Mouse (Mus musculus) erythroblast, embryonic 14.5 days (primary cell): Measurements from ENCODE around the gene Nipbl. TPM values are rescaled to one million over a fixed set of nuclear protein-coding genes. Genes with fewer than 3 reads are reported as not detected.

Experiments
- H3K27me3 ChIP-seq: 2 replicates; pipeline ENCODE4 v1.6.1; 2012; ENCODE audit warnings: inconsistent platforms; ENCODE audit not compliant: control insufficient read depth
- H3K36me3 ChIP-seq: 2 replicates; pipeline ENCODE4 v1.6.1; 2012; ENCODE audit warnings: mild to moderate bottlenecking, inconsistent platforms; ENCODE audit not compliant: control insufficient read depth
- H3K4me1 ChIP-seq: 2 replicates; pipeline ENCODE4 v1.6.1; 2012; ENCODE audit warnings: inconsistent platforms; ENCODE audit not compliant: control insufficient read depth
- H3K4me3 ChIP-seq: replicated peaks from 2 replicates; pipeline ENCODE3; 2012; ENCODE audit warnings: moderate library complexity, mild to moderate bottlenecking, inconsistent platforms
- H3K9me3 ChIP-seq: 2 replicates; pipeline ENCODE4 v1.6.1; 2012; ENCODE audit warnings: low read length, inconsistent platforms, mixed read lengths; ENCODE audit not compliant: control insufficient read depth
- GATA1 ChIP-seq: IDR thresholded peaks from 2 replicates; pipeline ENCODE4 v1.6.1; 2012; ENCODE audit warnings: low read length, inconsistent platforms, mixed read lengths
- TAL1 ChIP-seq: IDR thresholded peaks from 3 replicates; pipeline ENCODE4 v1.6.1; 2012; ENCODE audit warnings: low read length, inconsistent platforms, mixed read lengths
- polyA plus RNA-seq: library from polyadenylated mRNA; stranded (reverse); fragments of >175 nt; gene quantifications from 2 replicates; pipeline ENCODE4 v1.2.3, GENCODE M21; 2012

Gene Nipbl
- polyA plus RNA-seq, 1 experiment: 0.48 TPM

DNA sequence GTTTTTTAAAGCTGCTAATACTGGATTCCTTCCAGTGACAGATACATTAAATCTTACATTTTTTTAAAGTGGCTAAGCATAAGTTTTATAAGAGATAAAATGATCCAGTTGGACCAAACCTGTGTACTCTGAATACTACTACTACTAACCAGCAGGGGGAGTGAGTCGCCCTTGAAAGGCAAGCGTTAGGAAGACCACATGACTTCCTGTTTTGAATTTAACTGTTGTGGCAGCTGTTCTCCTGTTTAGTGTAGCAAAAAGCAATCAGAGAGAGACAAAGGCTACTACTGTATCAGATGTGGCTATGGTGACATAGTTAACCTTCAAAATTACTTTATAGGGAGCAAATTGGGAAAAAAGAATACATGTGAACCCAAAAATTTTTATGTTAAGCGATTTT is 6.8 kb upstream of the Nipbl start:
- H3K36me3 ChIP-seq: peaks cover 5% of the 10 kb centered on the region
- no peak overlapping the region for H3K4me3 ChIP-seq
- peaks cover 26% of the 10 kb centered on the region for H3K4me1 ChIP-seq
- TF ChIP-seq TAL1: no peak
- no peak for TF ChIP-seq GATA1
- no peaks in the 10 kb centered on the region for H3K9me3 ChIP-seq
- H3K27me3 ChIP-seq: no peaks in the 10 kb centered on the region

DNA sequence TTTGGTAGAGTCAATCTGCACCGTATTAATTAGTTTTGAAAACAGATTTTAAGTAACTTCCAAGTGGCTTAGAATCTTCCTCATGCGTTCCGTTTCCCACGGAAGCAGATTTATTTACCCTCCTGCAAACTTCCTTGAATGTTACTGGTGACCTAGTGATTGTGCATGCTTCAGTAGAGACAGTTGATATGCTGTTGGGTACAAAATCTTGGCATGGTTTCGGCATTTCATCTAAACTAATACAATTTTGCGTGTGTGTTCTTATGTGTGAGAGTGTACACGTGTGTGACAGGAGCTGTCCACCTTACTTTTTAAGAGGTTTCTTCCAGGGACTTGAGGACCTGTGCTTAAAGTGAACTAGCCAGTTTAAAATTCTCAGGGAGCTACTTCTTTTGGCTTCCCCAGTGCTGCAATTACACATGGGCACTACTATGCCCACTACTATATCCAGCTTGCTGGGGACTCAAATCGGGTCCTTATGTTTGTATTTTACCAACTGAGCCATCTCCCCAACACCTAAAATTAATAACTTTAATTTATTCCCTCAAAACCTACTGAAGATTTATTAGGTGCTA is 3.0 kb upstream of the Nipbl start:
- Histone ChIP-seq H3K4me1 (peaks cover 32% of the 10 kb centered on the region), H3K36me3 (peaks cover 5% of the 10 kb centered on the region), H3K27me3 (no peaks in the 10 kb centered on the region), H3K9me3 (no peaks in the 10 kb centered on the region), H3K4me3 (peak overlapping the region; percentile 94)
- TF ChIP-seq TAL1: no peak
- no peak for TF ChIP-seq GATA1

DNA sequence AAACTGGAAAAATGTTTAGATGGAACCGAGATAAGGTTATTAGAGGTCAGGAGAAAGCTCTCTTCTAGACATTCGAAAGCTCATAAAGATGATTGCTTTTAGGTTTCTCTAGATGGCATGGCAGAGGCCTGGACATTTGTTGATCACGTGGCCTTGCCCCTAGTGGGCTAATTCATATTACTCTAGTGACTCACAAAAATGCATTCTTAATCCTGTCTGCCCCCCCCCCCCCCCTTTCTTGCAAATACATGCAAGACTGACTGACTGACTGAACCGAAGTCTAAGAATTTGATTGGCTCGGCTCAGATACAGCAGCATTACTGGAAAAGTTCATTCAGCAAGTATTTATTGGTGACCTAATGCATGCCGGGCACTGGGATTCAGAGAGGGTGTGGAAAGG is 2.2 kb upstream of the Nipbl start:
- peaks cover 5% of the 10 kb centered on the region for H3K36me3 ChIP-seq
- TF ChIP-seq GATA1 (no peak), TAL1 (no peak)
- no peaks in the 10 kb centered on the region for H3K9me3 ChIP-seq
- peak overlapping the region; percentile 94 for H3K4me3 ChIP-seq
- peaks cover 37% of the 10 kb centered on the region for H3K4me1 ChIP-seq
- no peaks in the 10 kb centered on the region for H3K27me3 ChIP-seq

DNA sequence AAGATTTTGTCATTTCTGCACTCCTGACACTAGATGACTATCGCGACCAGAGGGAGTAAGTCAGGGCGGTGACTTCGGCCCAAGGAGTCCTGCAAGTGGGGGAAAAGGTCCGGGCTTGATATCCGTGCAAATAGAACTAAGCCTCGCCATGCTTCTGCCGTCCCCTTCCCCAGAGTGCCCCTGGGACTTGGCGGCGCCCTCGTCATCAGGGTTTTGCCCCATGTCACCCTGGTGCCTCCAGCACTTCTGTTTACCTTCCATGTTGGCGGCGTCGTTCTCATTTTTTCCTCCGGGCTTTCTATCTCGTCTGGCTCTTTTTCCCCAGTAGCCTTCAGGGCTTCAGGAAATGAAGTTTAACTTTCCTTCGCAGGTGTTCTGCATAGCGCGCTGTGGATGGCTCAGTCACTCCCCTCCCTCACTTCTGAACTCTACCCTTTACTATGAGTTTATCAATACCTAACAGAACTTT is 1.7 kb upstream of the Nipbl start:
- no peaks in the 10 kb centered on the region for H3K27me3 ChIP-seq
- peaks cover 5% of the 10 kb centered on the region for H3K36me3 ChIP-seq
- TF ChIP-seq GATA1 (no peak), TAL1 (no peak)
- H3K4me3 ChIP-seq: peak overlapping the region; percentile 94
- H3K9me3 ChIP-seq: no peaks in the 10 kb centered on the region
- H3K4me1 ChIP-seq: peaks cover 37% of the 10 kb centered on the region

DNA sequence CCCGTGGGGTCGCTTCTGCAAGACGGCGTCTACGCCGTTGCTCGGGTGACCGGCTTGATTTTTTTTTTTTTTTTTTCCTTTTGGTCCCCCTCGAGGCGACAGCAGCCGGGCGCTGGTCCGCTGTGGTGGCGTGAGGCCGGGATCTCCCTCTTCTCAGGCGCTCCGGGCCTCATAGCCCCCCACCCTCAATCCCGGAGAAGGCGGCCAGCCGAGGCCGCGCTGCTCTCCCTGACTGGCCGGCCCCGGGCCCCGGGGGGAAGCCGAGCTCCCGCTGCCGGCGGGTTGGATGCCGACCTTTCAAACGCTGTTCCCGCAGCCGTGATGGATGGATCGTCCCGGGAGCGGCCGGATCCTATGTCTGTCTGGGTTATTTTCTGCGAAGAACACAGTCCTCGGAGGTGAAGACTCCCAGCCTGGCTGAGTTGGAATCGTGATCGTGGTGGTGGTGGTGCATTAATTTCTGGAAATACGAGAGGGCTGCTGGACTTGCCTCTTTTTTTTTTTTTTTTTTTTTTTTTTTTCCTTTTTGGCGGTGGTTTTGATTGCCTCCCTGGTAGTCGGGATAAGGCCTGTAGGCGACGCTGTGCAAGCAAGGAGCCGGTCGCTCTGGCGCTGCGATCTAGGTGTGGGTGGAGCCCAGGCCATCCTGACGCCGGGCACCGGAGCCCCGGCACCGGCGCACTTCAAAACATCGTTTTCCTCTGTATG is 781 bp upstream of the Nipbl start:
- H3K27me3 ChIP-seq: no peaks in the 10 kb centered on the region
- H3K4me3 ChIP-seq: peak overlapping the region; percentile 94
- no peaks in the 10 kb centered on the region for H3K9me3 ChIP-seq
- TF ChIP-seq TAL1 (no peak), GATA1 (no peak)
- peaks cover 5% of the 10 kb centered on the region for H3K36me3 ChIP-seq
- peaks cover 37% of the 10 kb centered on the region for H3K4me1 ChIP-seq

DNA sequence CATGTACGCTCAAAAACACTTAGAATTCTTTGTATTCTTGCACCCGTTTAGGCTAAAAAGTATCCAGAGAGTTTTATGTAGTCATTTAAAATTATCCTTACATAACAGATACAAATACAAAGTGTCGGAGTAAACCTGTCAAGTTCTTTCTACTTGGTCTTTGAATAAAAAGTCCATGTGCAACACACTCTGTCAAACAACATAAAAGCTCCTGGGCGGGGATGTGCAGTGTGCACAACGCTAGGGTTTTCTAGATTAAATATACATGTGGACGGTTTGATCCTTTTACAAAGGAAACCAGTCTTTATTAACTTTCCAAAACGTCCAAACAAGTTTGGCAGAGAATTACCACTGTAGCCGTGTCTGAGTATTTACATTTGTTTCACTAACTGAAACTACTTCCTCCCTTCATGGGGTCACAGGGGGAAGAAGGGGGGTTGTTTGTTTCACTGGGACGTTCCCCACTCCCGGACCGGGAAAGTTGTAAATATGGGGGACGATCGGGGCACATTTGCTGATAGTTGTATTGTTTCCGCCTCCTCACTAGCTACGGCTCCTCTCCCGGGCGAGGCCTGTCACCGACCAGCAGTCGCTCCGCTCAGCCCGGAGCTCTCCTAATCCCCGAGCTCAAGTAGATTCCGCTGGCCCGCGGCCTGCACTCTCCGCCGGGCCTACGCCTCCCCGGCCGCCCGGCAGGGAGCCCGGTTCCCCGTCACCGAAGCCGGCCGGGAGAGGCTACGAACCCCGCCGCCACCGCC is 916 bp downstream of the Nipbl start:
- H3K27me3 ChIP-seq: no peaks in the 10 kb centered on the region
- H3K4me3 ChIP-seq: peak overlapping the region; percentile 94
- no peak for TF ChIP-seq TAL1
- TF ChIP-seq GATA1: no peak
- no peaks in the 10 kb centered on the region for H3K9me3 ChIP-seq
- 0 out of 2 replicates have a peak, but pooled peaks cover 2% of the 10 kb centered on the region for H3K36me3 ChIP-seq
- peaks cover 37% of the 10 kb centered on the region for H3K4me1 ChIP-seq

DNA sequence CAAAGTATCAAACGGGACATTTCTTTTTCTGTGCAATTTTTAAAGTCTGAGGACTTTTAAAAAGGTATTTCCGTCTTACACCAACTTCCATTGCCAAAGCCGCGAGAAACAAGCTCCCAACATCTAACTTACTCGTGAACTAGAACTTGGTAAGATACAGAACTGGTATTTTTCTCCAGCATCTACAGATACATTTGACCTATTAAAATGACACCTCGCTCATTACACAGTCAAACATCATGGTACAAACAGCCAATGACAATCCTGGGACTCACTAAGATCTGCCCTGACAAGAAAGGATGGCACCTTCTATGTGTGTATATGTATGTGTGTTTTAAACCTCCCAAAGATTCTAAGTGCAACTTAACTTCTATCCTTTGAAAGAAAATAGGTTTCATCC is 1.5 kb downstream of the Nipbl start:
- Histone ChIP-seq H3K27me3 (no peaks in the 10 kb centered on the region), H3K36me3 (0 out of 2 replicates have a peak, but pooled peaks cover under 1% of the 10 kb centered on the region), H3K9me3 (no peaks in the 10 kb centered on the region), H3K4me1 (peaks cover 41% of the 10 kb centered on the region), H3K4me3 (peak overlapping the region; percentile 94)
- TF ChIP-seq TAL1: no peak
- no peak for TF ChIP-seq GATA1

DNA sequence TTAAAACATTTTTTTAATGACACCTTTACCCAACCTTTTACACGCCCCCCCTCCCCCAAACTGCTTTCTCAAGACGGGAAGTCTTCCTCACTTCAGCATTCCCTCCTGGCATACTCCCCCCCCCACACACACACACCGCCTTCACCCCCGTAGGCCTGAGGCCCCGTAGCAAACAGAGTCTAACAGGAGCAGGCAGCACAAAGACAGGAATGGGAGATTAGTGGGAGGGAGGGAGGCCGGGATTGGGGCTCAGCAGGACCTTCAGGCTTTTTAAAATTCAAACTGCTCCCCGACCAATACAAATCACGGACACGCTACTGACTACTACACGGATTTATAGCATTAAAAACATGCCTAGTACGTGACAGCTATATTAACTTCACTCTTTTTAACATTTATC is 2.1 kb downstream of the Nipbl start:
- Histone ChIP-seq H3K4me1 (peaks cover 35% of the 10 kb centered on the region), H3K4me3 (peak overlapping the region; percentile 94), H3K36me3 (no peaks in the 10 kb centered on the region), H3K9me3 (no peaks in the 10 kb centered on the region), H3K27me3 (no peaks in the 10 kb centered on the region)
- TF ChIP-seq GATA1 (no peak), TAL1 (no peak)

DNA sequence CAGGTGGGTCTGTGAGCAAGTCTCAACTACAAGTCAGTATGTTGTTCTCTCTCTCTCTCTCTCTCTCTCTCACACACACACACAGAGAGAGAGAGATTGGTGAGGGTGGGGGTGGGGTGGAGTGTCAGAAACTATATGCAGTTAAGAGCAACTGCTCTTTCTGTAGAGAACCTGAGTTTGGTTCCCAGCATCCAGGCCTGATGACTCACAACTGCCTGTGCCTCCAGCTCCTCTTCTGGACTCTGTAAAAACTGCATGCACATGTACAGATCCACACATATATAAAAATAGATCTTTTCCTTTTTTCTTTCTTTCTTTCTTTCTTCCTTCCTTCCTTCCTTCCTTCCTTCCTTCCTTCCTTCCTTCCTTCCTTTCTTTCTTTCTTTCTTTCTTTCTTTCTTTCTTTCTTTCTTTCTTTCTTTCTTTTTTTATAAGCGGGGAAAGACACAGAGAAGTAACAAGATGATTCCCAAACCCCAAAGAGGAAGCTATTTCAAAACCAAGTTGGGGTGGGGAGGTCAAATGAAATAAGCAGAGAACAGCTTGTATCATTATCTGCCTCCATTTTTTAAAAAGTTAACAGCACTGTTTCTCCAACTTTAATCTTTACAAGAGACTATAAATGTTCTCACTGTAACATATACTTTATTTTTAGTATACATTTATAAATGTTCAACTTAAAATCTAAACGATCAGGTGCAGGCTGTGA is 10.9 kb downstream of the Nipbl start:
- Histone ChIP-seq H3K4me1 (peaks cover 24% of the 10 kb centered on the region), H3K36me3 (peaks cover 10% of the 10 kb centered on the region), H3K27me3 (no peaks in the 10 kb centered on the region), H3K9me3 (no peaks in the 10 kb centered on the region), H3K4me3 (no peak overlapping the region)
- no peak for TF ChIP-seq TAL1
- no peak for TF ChIP-seq GATA1
